Mouse (Mus musculus): Measurements from ENCODE around the gene Tmem101.
"Not testable (repeated sequence)": the region's sequence is repeated elsewhere in the genome, so short reads cannot be mapped to it uniquely, and the experiment has no call there.

Gene Tmem101

GRCm38 (mm10) chr11:102156039-102156785, at the start of gene Tmem101:
TSS of gene Tmem101 (minus strand) at chr11:102156404.
- DNase-seq (ENCODE audit: low spot score) = peak; percentile 91

DNA sequence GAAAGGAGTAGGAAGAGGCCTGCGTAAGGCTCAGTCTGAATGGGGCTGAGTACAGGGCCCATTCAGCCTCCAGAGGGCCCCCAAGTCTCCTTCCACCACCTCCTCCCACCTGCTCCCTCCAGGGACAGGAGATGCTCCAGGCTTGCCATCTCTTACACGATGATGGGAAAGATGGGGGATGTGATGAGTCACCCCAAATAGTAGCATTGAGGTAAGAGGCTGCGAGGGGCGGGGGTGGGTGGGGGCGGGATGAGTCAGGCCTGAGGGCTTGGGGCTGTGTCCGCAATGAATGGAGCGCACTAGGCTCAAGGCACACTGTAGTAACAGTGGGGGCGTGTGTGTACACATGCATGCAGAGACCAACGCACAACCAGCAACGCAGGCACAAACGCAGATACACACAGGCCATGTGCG, 45.2 kb upstream of the Tmem101 start:
- peak; percentile 40 for DNase-seq (ENCODE audit: low spot score)

- DNase-seq (ENCODE audit: low spot score) = peak; percentile 47
These were observed 43.7 kb upstream of the Tmem101 start for GRCm38 (mm10) chr11:102199856-102200255.

- no peak for DNase-seq (ENCODE audit: low spot score)
These were observed 42.0 kb upstream of the Tmem101 start for GRCm38 (mm10) chr11:102198245-102198644.

DNA sequence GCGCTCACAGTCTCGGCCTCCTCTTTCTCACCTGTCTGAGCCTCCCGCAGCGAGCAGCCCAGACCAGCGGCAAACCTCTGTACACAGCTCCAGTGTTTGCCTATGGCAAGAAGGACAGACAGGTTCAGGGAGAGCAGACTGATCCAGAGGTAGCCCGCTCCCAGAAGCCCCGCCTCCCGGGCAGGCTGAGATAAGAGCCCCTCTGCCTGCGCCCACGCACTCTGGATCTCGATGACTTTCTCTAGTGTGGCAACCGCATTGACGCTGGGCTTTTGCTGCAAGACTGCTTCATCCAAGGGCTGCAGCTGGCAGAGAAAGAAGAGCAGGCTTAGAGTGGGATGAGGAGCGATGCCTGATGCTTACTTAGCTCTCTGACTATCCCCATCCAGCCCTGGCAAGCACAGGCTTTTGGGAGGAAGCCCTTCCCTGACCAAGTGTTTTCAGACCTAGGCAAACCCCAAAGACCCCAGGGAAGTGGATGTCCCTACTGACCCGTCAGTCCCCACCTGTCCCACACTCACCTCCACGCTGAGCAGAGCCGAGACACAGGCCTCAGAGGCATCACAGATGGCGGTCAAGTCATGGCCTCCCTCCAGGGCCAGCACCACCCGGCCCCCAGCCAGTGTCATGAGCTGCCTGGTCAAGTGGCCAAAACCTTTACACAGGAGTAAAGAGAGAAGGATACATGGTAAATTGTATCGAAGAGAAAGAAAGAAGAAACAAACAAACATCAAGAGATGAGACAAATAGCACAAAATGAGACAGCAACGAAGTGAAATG, 40.0 kb upstream of the Tmem101 start:
- DNase-seq (ENCODE audit: low spot score) = peak; percentile 70

DNA sequence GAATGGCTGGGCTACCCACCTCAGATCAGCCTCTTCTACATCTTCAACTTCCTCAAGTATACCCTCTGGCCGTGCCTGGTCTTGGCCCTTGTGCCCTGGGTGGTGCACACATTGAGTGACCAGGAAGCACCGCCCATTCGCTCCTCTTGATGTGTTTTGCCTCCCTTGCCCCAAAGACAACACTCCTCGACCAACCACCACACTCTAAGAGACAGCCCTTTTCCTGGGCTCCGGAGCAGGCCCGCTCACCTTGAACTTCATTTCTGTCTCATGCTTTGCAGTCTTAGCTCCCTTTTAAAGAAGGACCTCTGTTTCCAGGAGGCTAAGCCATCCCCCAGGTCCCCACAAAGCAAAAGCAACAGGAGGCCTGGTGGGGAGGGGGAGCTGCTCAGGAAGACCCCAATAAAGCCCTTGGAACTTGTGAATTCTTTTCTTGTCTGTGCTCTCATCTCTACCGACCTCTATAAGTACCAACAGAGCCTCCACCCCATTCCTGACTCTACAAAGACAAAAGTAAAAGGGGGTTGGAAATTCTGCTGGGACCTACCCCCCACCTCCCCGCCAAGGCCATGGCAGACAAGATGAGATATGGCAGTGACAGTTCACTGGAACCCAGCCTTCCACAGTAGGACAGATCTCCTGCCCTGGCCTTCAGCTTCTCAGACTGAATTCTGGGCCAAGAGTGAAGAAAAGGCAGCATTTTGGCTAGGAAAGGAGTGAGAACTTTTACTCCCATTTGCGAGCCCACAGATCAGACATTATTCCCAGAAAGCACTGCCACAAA, 37.6 kb upstream of the Tmem101 start:
- peak; percentile 42 for DNase-seq (ENCODE audit: low spot score)

- no peak for DNase-seq (ENCODE audit: low spot score)
These were observed 34.6 kb upstream of the Tmem101 start for GRCm38 (mm10) chr11:102190848-102191247.

DNA sequence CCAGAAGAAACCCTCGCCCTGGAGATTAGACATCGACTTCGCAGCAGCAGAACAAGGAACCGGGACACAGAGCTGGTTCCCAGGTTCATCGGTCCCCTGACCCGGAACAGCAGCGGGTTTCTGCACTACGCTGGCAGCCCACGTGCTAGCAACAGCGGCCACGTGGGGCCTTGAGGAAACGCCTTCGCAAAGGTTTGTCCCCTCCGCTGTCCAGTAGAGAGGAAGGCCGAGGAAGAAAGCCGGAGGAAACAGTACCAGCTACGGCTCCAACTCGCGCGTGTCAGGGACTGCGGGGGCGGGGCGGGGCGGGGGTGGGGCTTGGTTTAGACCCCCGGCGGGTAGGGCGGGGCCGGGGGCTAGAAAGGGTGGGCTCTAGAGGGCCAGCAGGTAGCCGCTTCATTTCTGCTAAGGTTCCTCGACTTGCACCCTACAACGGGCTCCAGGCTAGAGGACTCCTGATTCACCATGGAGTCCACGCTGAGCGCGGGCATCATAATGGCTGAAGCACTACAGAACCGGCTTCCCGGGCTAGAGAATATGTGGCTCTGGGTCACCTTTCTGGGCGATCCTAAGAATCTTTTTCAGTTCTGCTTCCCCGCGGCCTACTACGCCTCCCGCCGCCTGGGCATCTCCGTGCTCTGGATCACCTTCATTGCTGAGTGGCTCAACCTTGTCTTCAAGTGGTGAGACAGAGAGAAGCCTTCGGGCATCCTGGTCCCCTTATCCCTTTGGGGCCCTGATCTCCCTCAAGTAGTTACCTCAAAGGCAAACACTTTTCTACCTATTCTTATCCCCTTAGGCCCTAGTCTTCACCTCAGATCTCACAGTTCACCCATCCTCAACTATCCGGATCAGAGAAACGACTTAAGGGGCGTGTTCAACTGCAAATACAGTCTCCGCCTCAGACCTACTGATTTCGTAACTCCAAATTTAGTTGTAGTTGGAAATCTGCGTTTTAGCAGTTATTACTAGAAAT, 33.5 kb upstream of the Tmem101 start, which contains the start of gene G6pc3:
G6pc3 (plus strand) TSS at position 160 of the 976 bp plus-strand sequence.
- peak; percentile 87 for DNase-seq (ENCODE audit: low spot score)

DNA sequence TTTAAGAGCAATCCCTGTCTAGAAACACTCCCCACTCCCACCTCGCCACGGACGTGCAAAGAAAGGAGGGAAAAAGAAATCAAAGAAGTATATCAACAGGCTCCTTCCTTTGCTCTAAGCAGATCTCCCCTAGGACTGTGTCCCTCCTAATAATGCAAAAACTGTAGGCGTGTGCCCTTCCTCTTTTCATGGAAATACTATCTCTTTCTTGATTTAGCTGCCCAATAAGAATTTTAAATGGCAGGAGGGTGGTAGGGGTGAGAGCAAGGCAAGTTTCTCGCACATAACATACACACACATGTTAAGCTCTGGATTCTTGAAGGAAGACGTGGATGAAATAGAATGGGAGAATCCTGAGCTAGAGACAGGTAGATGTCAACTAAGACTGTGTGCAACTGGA, 32.8 kb upstream of the Tmem101 start:
- no peak for DNase-seq (ENCODE audit: low spot score)

DNA sequence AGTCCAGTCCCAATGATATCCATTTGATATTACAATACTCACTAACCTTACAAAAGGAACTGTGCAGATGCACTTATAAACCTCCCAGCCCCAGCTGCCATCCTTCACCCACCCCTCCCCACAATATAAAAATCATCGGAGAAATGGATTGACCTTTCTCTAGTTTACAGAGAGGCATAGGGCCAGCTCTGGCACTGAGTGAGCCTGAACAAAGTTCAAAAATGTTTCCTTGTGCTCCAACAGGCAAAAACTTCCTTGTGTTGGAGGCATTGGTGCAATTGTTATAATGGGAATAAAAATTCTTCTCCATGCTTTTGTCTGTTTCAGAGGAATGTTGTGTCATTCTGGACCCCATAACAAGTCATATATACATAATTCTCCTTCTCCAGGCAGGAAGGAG, 30.0 kb upstream of the Tmem101 start:
- no peak for DNase-seq (ENCODE audit: low spot score)

- DNase-seq (ENCODE audit: low spot score) = no peak
These were observed 29.5 kb upstream of the Tmem101 start for GRCm38 (mm10) chr11:102185677-102186076.

DNA sequence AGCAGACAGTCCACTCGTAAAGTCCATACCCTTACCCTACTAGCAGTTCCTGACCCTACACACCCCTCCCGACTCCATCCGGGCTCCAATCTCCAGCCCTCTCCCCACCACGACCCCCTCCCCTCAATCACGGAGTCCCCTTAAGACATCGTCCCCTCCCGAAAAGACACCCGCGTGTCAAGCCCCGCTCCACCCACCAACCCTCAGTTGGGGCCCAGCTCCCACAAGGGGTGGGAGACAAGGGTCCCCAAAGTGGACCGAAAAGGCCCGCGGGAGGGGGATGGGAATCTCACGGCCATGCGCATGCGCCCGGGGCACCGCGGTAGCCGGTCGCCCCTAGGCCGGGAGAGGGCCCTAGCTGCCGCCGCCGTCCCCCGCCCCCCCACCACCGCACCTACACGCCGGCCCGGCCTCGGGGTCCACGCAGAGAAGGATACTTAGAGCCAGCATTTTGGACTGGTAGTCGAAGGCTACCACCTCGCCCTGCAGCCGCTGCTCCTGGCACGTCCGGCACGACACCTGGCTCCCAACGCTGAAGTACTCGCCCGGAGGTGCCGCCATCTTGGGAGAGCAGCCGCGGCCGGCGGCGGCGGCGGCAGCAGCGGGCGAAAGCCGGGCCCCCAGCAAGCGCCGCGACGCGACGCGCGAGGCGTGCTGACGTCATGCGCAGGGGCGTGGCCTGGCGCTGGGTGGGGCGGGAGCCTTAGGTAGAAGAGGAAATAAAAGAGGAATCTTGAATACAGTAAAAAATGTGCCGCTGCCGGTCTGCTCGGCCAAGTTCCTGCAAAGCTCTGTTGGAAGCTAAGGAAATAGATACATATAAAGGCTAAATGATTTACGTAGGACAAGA, 28.7 kb upstream of the Tmem101 start, which contains the start of gene Lsm12:
Lsm12 (minus strand) TSS at position 651 of the 850 bp plus-strand sequence.
- DNase-seq (ENCODE audit: low spot score) = peak; percentile 99

DNA sequence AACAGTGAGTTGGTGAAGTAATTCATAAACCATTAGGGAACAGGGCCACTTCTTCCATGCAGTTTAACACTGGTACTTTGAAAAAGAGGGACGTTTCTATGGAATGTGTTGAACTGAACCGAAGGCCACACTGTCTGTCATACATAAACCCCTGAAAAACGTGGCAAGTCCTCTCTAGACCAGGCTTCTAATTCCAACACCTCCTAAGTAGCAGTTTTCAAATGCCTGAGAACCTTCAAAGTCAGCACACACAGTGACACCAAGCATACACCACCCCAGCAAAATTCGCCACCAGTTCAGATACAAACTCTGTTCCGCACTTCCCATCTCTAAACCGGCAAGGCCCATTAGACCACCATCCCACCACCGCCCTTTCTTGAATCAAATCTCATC, 28.0 kb upstream of the Tmem101 start:
- DNase-seq (ENCODE audit: low spot score) = no peak

GRCm38 (mm10) chr11:102179836-102180235, 23.6 kb upstream of the Tmem101 start:
- no peak for DNase-seq (ENCODE audit: low spot score)

DNA sequence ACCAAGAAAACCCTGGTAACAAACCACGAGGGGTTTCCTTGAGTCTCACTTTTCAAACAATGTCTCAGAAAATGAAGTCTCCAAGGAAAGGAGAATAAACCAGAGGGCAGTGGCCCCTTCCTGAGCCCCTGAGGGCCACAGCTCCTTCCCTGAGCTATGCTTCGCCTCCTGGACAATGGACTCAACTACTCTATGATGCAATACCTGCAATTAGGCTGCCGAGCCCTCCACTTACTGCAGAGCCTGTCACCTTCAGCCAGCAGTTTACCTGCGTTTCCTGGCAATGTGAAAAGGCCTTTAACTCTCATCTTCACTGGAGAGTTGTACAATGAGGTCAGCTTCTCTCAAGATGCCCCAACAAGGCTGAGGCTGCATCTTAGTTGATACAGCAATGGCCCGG, 12.5 kb upstream of the Tmem101 start:
- no peak for DNase-seq (ENCODE audit: low spot score)

DNA sequence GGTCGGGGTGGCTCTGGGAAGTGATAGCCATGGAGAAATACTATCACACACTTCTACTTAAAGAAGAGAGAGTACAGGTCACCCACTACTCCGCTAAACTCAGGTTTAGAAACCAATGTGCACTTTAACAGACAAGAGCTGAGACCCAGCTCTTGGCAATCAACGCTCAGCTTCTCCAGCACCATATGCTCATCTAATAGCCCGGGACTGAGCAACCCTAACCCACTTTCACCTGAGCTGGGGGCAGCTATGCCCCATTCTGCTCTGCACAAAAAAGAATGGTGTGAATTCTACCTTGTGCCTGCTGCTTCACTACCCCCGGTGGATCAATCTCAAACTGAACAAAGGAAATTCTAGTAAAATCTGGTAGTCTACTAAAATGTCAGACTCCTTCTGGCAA, 11.3 kb upstream of the Tmem101 start:
- no peak for DNase-seq (ENCODE audit: low spot score)

- DNase-seq (ENCODE audit: low spot score) = no peak
These were observed 9.9 kb upstream of the Tmem101 start for GRCm38 (mm10) chr11:102165971-102166722.

- DNase-seq (ENCODE audit: low spot score) = no peak
These were observed 3.6 kb upstream of the Tmem101 start for GRCm38 (mm10) chr11:102159781-102160180.

DNA sequence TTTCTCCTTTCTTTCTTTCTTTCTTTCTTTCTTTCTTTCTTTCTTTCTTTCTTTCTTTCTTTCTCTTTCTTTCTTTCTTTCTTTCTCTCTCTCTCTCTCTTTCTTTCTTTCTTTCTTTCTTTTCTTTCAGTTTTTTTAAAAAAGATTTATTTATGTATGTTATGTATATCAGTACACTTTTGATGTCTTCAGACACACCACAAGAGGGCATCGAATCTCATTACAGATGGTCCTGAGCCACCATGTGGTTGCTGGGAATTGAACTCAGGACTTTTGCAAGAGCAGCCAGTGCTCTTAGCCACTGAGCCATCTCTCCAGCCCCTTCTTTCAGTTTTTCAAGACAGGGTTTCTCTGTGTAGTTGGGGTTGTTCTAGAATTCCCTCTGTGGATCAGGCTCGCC, 1.8 kb upstream of the Tmem101 start:
- not testable (repeated sequence) for DNase-seq (ENCODE audit: low spot score)

DNA sequence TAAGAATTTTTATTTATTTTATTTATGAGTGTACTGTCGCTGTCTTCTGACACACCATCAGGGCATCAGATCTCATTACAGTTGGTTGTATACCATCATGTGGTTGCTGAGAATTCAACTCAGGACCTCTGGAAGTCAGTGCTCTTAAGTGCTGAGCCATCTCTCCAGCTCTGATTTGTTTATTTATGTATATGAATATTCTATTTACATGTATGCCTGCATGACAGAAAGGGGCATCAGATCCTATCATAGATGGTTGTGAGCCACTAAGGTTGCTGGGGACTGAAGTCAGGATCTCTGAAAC, 534 bp upstream of the Tmem101 start:
- DNase-seq (ENCODE audit: low spot score) = no peak

All from testis, postnatal 10 days (tissue).